18 mouse cellular contexts compared by ENCODE assay signal in genomic region chr17:68149237-68149792, GRCm38 (mm10).
"Had no signal": no experiment of that assay in that cellular context is flagged by ENCODE, and none has a peak within 500 bp of the region (broad histone marks: within the 10 kb centered on the region; RNA-seq: fewer than 3 reads in every experiment).

No protein-coding gene starts in this region.

- H3K4me2 ChIP-seq: kidney, embryonic 15.5 days; limb, embryonic 12.5 days; limb, embryonic 15.5 days; liver, embryonic 12.5 days; liver, embryonic 15.5 days; midbrain, embryonic 13.5 days had no signal

- H3K9me3 ChIP-seq: kidney, embryonic 15.5 days; limb, embryonic 12.5 days; limb, embryonic 15.5 days; liver, embryonic 12.5 days; liver, embryonic 15.5 days; midbrain, embryonic 10.5 days; midbrain, embryonic 13.5 days had no signal

- H3K27ac ChIP-seq: kidney, embryonic 15.5 days; limb, embryonic 12.5 days; limb, embryonic 15.5 days; liver, embryonic 12.5 days; liver, embryonic 15.5 days; midbrain, embryonic 10.5 days; midbrain, embryonic 13.5 days had no signal

- H3K36me3 ChIP-seq: kidney, embryonic 15.5 days; limb, embryonic 12.5 days; limb, embryonic 15.5 days; liver, embryonic 12.5 days; liver, embryonic 15.5 days; midbrain, embryonic 10.5 days; midbrain, embryonic 13.5 days had no signal

- H3K27me3 ChIP-seq: kidney, embryonic 15.5 days; limb, embryonic 12.5 days; limb, embryonic 15.5 days; liver, embryonic 12.5 days; liver, embryonic 15.5 days; megakaryocyte, embryonic 14.5 days; midbrain, embryonic 13.5 days had no signal

- DNase-seq: kidney, adult 8-10 months; kidney, postnatal 10 days; kidney, postnatal 36 days; left cerebral cortex, postnatal 4 days; lung, adult 2 months; lung, postnatal 14 days; lung, postnatal 4 days; thymus, adult 2 months; thymus, postnatal 14 days; thymus, postnatal 4 days had no signal

- H3K4me1 ChIP-seq: kidney, embryonic 15.5 days; limb, embryonic 12.5 days; limb, embryonic 15.5 days; liver, embryonic 12.5 days; liver, embryonic 15.5 days; megakaryocyte, embryonic 14.5 days; midbrain, embryonic 10.5 days; midbrain, embryonic 13.5 days had no signal

- ATAC-seq: liver, embryonic 12.5 days; midbrain, embryonic 13.5 days had no signal

- H3K9ac ChIP-seq: kidney, embryonic 15.5 days; limb, embryonic 12.5 days; limb, embryonic 15.5 days; liver, embryonic 12.5 days; liver, embryonic 15.5 days; midbrain, embryonic 13.5 days had no signal

- H3K4me3 ChIP-seq: kidney, embryonic 15.5 days; limb, embryonic 12.5 days; limb, embryonic 15.5 days; liver, embryonic 12.5 days; liver, embryonic 15.5 days; megakaryocyte, embryonic 14.5 days; midbrain, embryonic 10.5 days; midbrain, embryonic 13.5 days had no signal
